Mouse (Mus musculus) midbrain, embryonic 14.5 days (tissue): ENCODE results near the gene Furin. TPM values are rescaled to one million over a fixed set of nuclear protein-coding genes. Genes with fewer than 3 reads are reported as not detected.

Experiments
- ATAC-seq: fragments of 200-750 bp; cut with Nextera tagmentation; 2 replicates; pipeline ENCODE4 v1.8.0; 2017; ENCODE audit warnings: moderate number of reproducible peaks, moderate library complexity; ENCODE audit not compliant: low FRiP score, low TSS enrichment
- DNase-seq: peaks from one replicate; pipeline ENCODE4 v3.0.0-alpha.2; 2015
- H3K27ac ChIP-seq: fragments of 300-500 bp; sonication (generic); replicated peaks from 2 replicates; pipeline ENCODE4 v1.5.1; 2014; ENCODE audit warnings: mild to moderate bottlenecking, low read depth, low read length, moderate library complexity
- H3K27me3 ChIP-seq: fragments of 300-500 bp; sonication (generic); 2 replicates; pipeline ENCODE4 v1.6.1; 2014; ENCODE audit warnings: low read length, control low read depth, mixed read lengths; ENCODE audit not compliant: control insufficient read depth, insufficient read depth
- H3K36me3 ChIP-seq: fragments of 300-500 bp; sonication (generic); 2 replicates; pipeline ENCODE4 v1.6.1; 2014; ENCODE audit warnings: low read length, control low read depth; ENCODE audit not compliant: control insufficient read depth, insufficient read depth
- H3K4me1 ChIP-seq: fragments of 300-500 bp; sonication (generic); 2 replicates; pipeline ENCODE4 v1.6.1; 2014; ENCODE audit warnings: mild to moderate bottlenecking, antibody characterized with exemption, low read length, control low read depth; ENCODE audit not compliant: control insufficient read depth, insufficient read depth
- H3K4me2 ChIP-seq: fragments of 300-500 bp; sonication (generic); 2 replicates; pipeline ENCODE4 v1.6.1; 2014; ENCODE audit warnings: mild to moderate bottlenecking, low read length, moderate library complexity
- H3K4me3 ChIP-seq: fragments of 300-500 bp; sonication (generic); replicated peaks from 2 replicates; pipeline ENCODE4 v1.5.1; 2014; ENCODE audit warnings: low read depth, low read length
- H3K9ac ChIP-seq: fragments of 300-500 bp; sonication (generic); replicated peaks from 2 replicates; pipeline ENCODE4 v1.6.1; 2014; ENCODE audit warnings: mild to moderate bottlenecking, low read length, moderate library complexity
- H3K9me3 ChIP-seq: fragments of 300-500 bp; sonication (generic); 2 replicates; pipeline ENCODE4 v1.6.1; 2016; ENCODE audit warnings: low read length, control low read depth, mixed read lengths; ENCODE audit not compliant: control insufficient read depth
- WGBS: fragments of 180-500 bp; shearing (Covaris S2); extraction: QIAGEN DNeasy Blood & Tissue Kit; methylation state at CpG from one replicate; pipeline ENCODE4 v1.1.7; 2014; 5-methylcytosine and 5-hydroxymethylcytosine counted together
- polyA plus RNA-seq: library from polyadenylated mRNA; unstranded; fragments of >200 nt; fragmentation: Nextera tagmentation; extraction: Ambion mirVana; gene quantifications from 2 replicates; pipeline ENCODE4 v1.2.1, GENCODE M21; 2014

Gene Furin
- polyA plus RNA-seq, 1 experiment from 2014 or later: 4.9 TPM

DNA sequence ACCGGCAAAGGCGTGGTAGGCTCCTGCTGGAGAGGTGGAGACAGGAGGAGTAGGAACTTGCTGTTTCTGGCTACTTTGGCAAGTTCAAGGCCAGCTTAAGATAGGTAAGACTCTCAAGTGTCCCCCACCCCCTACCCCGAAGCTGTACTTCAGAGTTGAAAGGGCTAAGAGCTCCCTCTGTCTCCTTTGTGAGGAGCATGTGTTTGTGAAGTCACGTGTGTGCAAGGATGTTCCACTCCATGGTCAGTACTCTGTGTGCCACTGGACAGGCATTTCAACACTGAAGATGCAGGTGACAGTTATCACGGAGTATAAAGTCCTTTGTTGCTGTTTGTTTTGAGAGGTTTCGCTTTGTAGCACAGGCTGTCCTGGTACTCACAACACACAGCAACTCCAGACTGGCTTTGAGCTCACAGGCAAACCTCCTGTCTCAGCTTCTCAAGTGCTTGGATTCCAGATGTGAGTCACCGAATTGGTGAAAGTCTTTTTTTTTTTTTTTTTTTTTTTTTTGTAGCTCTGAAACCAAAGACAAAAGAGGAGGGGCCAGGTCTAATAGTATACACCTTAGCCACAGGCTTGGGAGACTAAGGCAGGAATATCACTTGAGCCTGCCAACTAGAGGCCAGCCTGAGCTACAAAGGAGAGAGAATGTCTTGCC, 41.1 kb upstream of the Furin start:
- no peaks in the 10 kb centered on the region for H3K36me3 ChIP-seq
- DNase-seq (no peak), ATAC-seq (no peak)
- H3K27ac ChIP-seq: no peak overlapping the region
- H3K4me2 ChIP-seq: no peak overlapping the region
- 0 out of 2 replicates have a peak, but pooled peaks cover 3% of the 10 kb centered on the region for H3K4me1 ChIP-seq
- WGBS: 80% methylated on average over 7 of the region's 7 CpGs
- H3K9ac ChIP-seq: no peak overlapping the region
- no peaks in the 10 kb centered on the region for H3K9me3 ChIP-seq
- no peaks in the 10 kb centered on the region for H3K27me3 ChIP-seq
- no peak overlapping the region for H3K4me3 ChIP-seq

DNA sequence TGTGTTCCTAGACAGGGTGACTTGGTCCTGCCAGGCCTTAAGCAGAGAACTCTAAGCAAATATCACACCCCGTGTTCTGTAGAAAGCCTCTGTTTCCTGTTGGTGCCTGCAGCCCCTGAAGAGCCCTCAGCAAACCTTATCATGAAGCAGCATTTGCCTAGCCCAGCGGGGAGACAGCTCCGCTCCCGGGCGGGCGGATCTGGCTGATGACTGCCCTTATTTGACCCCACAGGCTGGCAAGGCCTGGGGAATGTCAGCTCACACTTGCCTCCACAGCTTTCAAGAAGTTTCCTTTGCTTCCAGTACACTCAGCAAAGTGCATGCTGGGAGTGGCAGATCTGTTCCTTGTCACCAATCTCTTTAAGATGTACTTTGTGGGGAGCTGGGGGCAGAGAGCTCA, 40.3 kb upstream of the Furin start:
- Histone ChIP-seq H3K36me3 (no peaks in the 10 kb centered on the region), H3K4me3 (no peak overlapping the region), H3K9ac (no peak overlapping the region), H3K4me1 (0 out of 2 replicates have a peak, but pooled peaks cover 3% of the 10 kb centered on the region), H3K4me2 (no peak overlapping the region), H3K9me3 (no peaks in the 10 kb centered on the region), H3K27me3 (no peaks in the 10 kb centered on the region), H3K27ac (no peak overlapping the region)
- DNase-seq (no peak), ATAC-seq (no peak)
- WGBS: 61% methylated on average over 6 of the region's 6 CpGs

DNA sequence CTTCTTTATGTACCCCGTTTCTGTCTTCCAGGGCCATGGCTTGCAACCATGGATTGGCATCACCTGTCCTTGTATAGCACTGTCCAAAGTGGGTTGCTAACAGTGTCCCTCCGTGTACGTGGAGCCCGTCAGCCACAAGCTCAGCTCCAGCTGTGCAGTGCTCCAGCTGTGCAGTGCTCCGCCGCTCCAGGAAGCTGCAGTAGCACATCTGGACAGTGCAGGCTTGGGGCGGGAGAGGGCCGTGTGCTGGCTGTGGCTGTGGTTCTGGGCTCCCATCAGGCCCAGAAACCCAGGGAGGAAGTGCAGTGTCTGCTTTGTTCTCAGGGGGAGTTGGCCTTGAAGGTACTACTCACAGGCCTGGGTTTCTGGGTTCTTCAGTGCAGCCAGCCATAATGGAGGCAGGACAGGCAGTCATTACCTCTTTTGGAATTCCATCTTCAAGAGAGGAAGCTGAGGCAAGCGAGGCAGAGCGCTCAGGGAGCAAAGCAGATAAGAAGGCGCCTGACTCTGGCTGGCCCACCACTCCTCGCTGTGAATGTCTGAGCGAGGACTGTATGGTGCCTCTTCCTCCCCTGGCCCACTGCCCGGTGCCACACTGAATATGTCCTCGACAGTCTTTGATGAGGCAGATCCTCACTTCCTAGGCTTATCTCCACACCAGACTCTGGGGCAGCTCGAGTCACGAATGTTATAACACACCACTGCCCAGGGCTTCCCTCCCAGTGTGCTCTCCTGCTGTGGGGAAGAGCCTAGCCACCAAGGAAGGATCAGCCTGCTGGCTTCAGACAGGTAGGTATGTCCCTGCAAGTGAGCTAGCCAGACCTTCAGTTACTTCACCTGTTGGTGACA, 39.4 kb upstream of the Furin start:
- Histone ChIP-seq H3K4me3 (no peak overlapping the region), H3K36me3 (no peaks in the 10 kb centered on the region), H3K4me1 (0 out of 2 replicates have a peak, but pooled peaks cover 3% of the 10 kb centered on the region), H3K9ac (no peak overlapping the region), H3K27me3 (no peaks in the 10 kb centered on the region), H3K9me3 (no peaks in the 10 kb centered on the region), H3K4me2 (no peak overlapping the region), H3K27ac (no peak overlapping the region)
- no peak for ATAC-seq
- no peak for DNase-seq
- 69% methylated on average over 17 of the region's 17 CpGs for WGBS

DNA sequence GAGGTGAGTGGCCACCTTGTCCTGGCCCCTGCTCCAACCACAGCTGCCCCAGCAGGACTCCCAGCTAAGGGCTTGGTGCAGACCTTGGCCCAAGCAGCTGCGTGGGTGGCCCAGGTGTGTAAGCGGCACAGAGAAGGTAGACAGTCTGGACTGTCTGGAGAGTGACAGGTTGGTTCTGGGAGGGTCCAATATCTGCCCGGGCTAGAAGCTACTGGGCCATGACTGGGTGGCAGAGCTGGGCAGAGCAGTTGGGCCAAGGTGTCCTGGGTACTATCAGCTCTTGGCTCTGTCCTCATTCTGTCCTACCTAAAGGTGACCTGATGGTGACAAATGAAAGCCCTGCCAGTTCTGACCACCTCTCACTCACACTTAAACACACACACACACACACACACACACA, 37.9 kb upstream of the Furin start:
- Histone ChIP-seq H3K36me3 (no peaks in the 10 kb centered on the region), H3K4me1 (0 out of 2 replicates have a peak, but pooled peaks cover 3% of the 10 kb centered on the region), H3K4me2 (no peak overlapping the region), H3K27me3 (no peaks in the 10 kb centered on the region), H3K9ac (no peak overlapping the region), H3K27ac (no peak overlapping the region), H3K9me3 (no peaks in the 10 kb centered on the region), H3K4me3 (no peak overlapping the region)
- no peak for ATAC-seq
- 76% methylated on average over 3 of the region's 3 CpGs for WGBS
- no peak for DNase-seq

DNA sequence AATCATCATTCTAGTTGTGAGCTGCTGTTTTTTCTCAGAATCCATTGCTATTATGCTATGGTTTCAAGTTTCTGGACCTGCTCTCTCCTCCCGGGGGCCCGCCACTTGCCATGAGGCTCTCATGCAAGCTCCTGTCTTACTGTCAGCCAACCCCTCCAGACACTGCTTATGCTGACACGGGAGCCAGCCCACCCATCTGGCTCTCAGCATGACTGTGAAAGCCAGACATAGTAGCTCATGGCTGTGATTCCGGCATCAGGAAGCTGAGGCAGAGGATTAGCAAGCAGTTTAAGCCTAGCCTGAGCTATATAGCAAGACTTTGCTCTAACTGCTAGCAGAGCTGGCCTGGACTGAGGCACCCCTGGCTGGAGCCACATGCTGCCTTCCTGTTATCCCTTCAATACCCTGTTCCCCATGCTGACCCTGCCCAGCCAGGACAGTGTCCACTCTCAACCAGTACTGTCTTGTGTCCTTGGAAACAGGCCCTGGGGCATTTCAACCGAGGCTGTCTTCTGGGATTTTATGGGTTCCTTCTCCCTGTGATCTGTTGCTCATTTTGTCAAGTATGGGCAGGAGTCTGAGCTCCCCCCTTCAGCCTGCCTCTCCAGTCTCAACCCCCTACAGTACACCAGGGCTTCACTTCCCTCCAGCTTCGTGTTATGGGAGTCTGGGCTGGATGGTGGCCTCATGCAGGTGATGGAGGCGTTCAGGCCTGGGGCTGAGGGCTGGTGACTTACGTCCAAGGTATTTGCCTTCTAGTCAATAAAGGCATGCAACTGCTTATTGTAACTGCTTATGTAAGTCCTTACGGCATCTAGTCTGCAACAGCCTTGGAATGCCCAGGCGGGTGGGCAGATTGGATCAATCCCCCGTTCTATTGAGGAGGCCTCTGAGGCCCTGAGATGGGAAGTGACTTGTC, 37.0 kb upstream of the Furin start:
- no peak overlapping the region for H3K27ac ChIP-seq
- DNase-seq: no peak
- H3K4me1 ChIP-seq: 0 out of 2 replicates have a peak, but pooled peaks cover 3% of the 10 kb centered on the region
- no peak overlapping the region for H3K4me3 ChIP-seq
- H3K4me2 ChIP-seq: no peak overlapping the region
- H3K9ac ChIP-seq: no peak overlapping the region
- no peaks in the 10 kb centered on the region for H3K9me3 ChIP-seq
- ATAC-seq: no peak
- no peaks in the 10 kb centered on the region for H3K27me3 ChIP-seq
- no peaks in the 10 kb centered on the region for H3K36me3 ChIP-seq
- WGBS: 50% methylated on average over 11 of the region's 11 CpGs

DNA sequence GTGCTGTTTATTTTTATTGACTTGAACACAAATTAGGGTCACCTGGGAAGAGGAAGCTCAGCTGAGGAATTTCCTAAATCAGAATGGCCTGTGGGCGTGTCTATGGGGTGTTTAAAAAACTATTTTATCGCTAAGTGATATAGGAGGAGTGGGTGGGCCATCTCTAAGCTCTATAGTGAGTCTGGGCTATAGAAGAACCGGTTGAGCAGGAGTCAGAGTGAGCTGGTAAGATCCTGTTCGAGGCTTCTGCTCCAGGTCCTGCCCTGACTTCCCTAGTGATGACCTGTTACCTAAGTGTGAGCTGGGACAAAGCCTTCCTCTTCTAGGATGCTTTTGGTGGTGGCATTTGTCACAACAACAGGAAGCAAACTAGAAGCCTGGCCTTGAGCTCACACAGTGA, 35.4 kb upstream of the Furin start:
- WGBS: 82% methylated on average over 4 of the region's 4 CpGs
- no peak for ATAC-seq
- DNase-seq: no peak
- no peak overlapping the region for H3K4me3 ChIP-seq
- no peak overlapping the region for H3K4me2 ChIP-seq
- H3K9ac ChIP-seq: no peak overlapping the region
- 0 out of 2 replicates have a peak, but pooled peaks cover 3% of the 10 kb centered on the region for H3K4me1 ChIP-seq
- H3K27me3 ChIP-seq: no peaks in the 10 kb centered on the region
- H3K9me3 ChIP-seq: no peaks in the 10 kb centered on the region
- H3K27ac ChIP-seq: no peak overlapping the region
- H3K36me3 ChIP-seq: no peaks in the 10 kb centered on the region

DNA sequence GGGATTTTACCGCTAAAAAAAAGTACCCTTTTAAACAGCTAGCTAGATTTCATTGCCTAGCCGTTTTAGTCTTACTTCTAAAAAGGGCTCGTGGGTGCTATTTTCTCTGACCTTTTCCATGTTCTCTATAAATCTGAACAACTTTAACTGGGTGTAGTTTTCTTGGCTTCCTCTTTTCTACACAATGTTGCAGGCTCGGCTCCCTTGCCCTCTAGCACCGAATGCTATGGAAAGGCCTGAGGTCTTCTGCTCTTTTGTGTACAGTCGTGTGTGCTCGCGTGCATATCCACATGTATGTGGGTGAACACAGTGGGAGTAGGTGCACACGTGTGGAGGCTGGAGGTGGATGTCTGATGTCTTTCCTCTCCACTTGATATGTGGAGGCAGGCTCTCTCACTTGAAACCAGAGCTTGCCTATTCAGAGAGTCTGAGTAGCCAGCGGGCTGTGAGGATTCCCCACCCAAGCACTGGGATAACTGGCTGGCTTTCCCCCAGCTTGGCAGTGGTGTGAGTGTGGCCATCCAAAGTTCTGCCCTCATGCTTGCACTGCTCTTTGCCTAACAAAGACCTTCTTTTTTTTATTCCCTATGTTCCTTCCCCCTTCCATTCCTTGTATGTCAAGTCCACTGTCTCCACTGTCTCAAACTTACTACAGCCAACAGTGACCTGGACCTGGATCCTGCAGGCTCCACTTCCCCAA, 34.7 kb upstream of the Furin start:
- H3K36me3 ChIP-seq: no peaks in the 10 kb centered on the region
- WGBS: 82% methylated on average over 10 of the region's 10 CpGs
- H3K4me3 ChIP-seq: no peak overlapping the region
- ATAC-seq: no peak
- no peak overlapping the region for H3K9ac ChIP-seq
- H3K4me2 ChIP-seq: no peak overlapping the region
- no peak for DNase-seq
- no peaks in the 10 kb centered on the region for H3K27me3 ChIP-seq
- no peaks in the 10 kb centered on the region for H3K9me3 ChIP-seq
- no peak overlapping the region for H3K27ac ChIP-seq
- H3K4me1 ChIP-seq: 0 out of 2 replicates have a peak, but pooled peaks cover 3% of the 10 kb centered on the region
